Mouse (Mus musculus) cerebellum, postnatal 10 days (tissue): ENCODE measurements around the gene Troap.
A peak's percentile ranks its signal among the peaks of the same experiment; 100 is the strongest.

Experiments
- DNase-seq, 2 experiments: peaks; one replicate each; pipeline ENCODE4 v3.0.0; 2021; ENCODE audit warnings: mixed read lengths in 2 of 2

The Troap gene

DNA sequence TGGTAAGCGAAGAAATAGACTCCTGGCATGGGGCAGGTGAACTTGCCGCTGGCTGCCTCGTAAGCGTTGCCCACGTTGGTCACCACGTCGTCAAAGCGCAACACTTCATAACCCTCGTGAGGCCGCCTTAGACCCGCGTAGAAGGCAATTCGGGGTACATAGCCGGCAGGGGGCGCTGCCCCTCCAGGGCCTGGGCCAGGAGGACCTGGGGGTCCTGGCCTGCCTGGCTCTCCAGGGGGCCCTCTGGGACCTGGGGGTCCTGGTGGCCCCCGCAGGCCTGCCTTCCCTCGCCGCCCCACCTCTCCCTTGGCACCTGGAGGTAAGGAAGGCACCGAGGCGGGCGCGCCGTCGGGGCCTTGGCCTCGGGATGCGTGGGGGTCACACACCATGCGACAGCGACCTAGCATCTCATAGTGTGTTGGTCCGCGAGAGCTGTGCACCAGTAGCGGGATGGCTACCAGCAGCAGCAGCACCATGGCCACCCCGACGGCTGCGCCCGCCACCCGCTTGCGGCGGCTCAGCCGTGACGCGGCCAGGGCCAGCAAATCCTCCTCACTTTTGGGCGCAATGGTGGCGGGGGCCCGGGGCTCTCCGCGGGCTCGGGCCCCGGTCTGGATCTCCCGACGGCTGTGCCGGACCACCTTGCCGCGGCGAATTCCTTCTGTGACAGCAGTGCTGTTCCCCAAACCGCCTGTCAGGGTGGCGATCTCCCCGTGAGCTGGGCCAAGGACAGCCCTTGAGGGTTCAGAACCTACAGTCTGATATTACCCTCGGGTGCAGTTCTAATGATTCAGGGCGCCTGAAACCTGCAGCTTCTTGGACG, 13.1 kb downstream of the Troap start, which contains the start of gene C1ql4:
Gene C1ql4 (minus strand): TSS at position 565 of the 823 bp plus-strand sequence.
- peak; percentile 49 for DNase-seq

DNA sequence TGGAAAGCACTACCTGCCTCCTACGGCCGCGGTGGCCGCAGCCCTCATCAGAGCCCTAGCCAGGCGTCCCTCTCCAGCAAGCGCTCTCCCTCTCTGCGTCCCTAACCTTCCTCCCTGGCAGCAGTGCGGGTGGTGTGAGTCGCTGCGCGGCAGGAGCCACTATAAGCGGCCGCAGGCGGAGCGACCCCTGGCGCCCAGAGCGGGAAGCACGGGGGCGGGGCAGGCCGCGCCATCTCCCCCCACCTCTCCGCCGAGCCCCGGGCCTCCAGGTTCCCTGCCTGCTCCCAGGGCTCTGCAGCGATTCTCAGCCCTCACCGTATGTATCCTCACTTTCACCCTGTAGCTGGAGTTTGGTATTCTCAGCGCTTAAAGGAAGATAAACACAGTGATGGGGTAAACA, 13.9 kb downstream of the Troap start:
- peak; percentile 88 to 90 for DNase-seq

DNA sequence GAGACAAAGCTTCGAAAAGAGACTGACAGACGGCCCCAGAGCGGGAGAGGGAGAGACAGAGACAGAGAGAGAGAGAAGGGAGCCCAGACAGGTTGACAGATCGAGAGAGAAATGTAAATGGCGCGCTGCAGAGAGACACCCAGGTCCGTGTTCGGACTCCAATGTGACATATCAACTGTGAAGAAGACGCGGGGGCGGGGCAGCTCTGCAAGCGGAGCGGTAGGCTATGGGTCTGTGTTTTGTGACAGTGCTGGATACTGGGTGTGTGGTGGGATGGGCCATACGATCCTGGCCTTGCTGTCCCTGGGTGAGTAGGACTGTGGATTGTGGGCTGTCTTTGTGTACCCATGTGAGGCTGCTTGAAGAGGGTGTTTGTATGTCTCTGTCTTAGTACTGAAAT, 14.7 kb downstream of the Troap start:
- no peak for DNase-seq

DNA sequence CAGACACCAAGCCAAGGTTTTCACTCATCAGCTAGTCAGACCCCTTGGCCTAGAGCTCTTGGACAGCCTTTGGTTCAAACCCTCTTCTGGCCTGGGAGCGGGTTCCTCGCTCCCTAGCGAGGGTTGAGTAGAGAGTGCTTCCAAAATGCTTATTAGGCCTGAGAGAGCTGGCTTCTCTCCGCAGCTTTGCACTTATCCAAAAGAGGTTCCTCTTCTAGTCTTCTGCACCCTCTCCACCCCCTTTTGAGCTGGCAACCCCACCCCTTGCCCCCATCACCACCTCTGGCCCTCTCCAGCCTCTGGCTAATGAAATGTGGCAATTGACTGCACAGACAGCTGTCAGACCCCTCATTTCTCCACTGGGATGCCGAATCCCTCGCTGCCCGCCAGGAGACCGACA, 18.5 kb downstream of the Troap start, which contains the start of gene Dnajc22:
Gene Dnajc22 (plus strand): TSS at position 301 of the 400 bp plus-strand sequence.
- DNase-seq, result no peak

DNA sequence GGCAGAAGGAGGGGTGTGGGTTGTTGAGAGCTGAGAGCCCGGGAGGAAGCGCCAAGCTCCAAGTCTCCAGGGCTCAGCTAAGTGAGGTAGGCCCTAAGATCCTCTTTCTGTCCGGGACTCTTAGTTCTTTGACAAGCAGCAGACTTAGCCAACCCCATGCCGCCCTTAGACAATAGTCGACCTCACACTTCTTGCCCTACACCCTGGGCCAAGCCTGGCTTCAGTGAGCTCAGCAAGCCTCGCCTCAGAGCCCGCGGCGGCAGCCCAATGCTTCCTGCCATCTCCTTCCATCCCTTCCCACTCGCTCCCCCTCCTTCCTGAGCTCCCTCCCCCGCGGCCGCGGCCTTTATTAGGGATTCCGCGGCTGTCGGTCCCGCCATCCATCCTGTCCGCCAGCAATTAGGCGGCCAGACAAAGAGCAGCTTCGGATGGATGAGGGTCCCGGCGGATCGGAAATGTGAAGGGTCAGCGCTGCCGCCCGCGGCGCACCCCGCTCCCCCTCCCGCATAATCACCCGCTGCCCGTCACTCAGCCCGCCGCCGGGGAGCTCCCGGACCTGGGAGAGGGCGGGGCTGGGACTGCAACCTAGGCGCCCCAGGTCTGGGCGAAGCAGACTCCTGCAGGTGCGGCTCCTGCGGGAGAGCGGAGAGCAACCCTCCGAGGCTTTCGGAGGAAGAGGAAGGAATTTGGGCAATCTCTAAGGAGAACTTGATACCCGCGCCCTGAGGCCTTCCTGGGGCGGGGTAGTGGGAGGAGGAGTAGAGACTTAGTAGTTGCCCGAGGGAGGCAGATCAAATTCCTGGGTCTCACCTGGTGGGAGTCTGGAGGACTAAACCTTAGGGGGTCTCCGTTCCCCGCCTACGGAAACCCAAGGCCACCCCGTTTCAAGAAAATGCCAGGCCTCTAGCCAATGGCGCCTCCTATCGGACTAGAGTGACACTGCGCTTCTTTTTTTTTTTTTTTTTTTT, 19.2 kb downstream of the Troap start:
- peak; percentile 58 to 67 for DNase-seq

DNA sequence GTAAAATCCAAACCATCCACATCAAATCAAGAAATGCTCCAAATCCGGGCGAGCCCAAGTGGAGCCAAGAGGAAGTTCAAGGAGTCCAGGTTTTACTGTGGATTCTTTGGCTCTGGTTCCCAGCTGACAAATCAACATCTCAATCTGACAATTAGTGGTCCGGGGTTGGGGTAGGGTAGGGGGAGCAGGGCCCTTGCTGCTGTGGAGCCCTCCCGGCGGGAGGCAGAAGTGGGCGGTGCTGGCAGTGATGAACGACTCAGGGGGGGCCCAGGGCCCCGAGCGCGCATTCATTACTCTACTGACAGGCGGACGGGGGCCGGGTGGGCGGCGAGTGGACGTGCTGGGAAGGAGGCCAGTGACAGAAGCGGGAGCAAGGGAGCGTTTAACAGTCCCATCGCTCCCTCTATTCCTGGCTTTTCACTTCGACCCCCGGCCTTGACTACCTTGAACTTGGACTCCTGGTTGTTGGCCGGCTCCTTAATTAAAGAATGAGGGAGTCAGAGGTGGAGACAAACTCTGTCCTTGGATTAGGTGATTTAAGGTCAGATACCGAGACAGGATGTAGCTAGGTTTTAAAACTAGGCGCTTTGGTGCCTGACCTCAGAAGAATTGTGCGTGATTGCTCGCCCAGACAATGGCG, 20.4 kb downstream of the Troap start:
- DNase-seq, result peak; percentile 57 to 66

DNA sequence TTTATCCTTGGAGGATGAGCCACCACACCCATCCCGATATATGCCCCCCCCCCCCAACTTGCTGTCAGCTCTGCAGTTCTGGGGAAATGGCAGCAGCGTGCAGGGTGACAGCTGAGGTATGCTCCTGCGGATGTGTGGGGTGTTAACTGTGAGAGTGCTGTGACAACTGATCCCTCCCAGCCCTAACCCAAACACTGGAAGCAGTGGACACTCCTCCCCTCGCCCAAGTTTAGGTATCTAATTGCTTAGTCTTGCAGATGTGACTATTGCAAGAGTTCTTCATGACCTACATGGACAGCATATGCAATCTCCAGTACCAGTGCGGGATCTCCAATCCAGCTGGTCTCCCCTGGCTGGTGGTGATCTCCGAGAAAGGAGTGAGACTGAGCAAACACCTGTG, 21.0 kb downstream of the Troap start:
- DNase-seq, result no peak

DNA sequence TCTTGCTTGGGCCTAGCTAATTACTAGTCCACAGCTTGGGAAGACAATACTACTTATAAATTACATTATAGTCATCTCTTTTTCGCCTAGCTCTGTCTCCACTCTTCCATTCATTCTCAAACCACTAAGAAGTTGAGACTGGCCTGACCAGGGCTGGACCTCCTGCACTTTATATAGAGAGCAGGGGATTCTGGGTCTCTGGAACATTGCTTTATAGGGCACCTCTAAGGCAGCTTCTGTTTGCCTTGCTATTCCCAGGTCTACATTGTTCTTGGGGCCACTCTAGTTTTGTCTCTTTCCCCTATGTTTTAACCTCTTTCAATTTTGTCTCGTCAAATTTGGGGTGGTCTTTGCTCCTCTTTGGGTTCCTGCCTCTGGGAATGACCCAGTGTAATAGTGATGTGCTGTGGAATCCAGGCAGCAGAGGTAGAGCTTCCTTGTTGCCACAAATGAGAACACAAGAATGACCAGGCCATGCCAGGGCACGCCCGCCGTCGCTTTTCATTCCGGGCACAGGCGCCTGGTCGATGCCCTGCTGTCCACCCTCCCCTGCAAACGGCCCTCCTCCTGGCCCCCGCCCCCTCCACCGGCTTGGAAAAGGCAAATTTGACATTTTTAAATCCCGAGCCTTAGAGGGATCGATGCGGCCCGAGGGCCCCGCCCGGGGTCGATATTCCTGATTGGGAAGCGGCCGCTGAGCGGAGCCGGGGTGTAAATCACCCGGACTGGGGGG, 21.9 kb downstream of the Troap start:
- DNase-seq, result peak in 1 of 2 experiments; percentile 32

DNA sequence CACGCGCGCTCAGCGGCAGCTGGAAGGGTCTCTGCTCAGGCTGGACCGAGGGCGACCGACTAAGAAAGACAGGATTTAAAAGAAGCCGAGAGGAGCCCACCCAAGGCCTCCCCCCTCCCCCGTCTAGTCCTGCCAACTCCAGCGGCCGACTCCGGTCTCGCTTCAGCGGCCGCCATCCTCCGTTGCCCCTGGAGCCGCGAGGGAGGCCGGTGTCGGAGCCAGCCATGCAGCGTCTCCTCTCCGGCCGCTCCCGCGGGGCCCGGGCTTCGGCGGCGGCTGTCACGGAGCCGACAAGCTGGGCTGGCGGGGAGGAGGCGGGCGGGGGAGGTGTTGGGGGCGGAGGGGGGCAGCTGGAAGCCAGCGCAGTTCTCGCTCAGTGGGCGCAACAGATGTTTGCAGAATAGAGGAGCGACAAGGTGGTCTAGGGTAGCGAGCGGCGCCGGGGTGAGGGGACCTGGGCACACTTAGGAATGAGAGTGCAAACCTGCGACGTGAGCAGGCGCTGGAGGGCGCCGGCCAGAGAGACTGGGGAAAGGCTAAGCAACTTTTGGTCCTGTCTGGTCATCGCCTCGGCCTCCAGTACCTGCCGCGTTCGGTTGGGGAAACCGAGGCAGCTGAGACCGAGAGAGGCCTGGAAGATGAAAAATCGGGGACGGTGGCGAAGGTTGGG, 22.6 kb downstream of the Troap start:
- DNase-seq, result peak; percentile 52 to 57

DNA sequence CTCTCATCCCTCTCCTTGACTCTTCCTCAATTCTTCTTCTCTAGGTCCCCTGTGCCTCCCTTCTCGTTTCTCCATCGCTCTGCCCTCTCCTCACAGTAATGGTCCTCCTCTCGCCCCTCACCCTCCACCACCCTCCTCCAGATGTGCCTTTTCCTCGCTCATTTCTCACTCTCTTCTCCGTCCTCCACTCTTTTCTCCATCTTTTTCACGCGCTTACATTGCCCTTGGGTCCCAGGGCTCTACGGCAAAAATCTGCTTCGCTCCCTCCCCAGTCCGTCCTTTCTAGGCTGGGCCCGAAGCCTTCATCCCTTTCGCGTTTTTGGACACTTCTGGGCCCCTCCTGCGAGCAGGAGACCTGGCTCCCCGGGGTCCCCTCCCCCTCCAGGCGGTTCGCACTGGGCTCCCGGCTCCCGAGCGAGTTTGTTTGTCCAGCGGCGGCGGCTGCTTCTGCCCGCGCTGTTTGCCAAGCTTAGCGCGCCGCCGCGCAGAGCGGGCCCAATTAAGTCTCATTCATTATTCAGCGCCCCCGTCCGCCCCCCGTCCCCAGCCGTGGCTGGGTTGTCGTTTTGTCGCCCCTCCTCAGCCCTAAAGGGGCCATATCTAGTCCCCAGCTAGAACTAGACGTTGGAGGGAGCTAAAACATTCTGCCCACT, 23.6 kb downstream of the Troap start:
- DNase-seq, result peak; percentile 36 to 39

DNA sequence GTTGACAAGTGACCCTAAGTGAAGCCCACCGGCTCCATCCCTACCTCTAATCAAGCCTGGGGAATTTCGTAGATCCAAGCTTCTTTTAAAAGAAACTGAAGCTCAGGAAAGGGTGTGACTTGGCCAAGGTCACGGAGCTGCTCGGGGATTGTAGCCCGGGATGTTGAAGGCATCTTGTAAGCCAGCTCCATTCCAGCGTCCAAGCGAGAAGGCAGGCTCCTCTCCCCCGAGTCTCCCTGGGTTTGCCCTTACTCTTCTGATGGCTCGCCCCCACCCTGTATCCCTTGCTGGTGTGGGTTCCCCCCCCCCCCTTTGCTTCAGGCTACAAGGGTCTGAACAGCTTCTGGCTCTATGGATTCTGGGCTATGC, 24.1 kb downstream of the Troap start:
- DNase-seq, result no peak

DNA sequence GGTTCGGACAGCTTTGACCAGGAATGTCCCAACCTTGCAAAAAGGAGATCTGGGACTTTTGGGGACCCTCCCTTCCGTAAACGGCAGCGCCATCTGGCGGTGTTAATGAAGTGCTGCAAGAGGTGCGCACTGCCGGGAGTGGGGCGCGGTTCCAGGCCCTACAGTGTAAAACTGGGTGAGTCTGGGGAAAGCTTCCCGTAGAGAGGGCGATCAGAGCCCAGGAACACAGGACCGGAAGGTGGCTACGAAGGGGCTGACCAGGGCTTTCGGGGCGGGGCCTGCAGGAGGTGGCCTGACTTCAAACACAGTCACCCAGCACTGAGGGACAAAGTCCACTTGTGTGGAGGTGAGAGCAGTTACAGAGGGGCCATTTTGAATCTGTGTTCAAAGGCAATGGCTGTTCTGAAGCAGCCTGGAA, 24.8 kb downstream of the Troap start:
- peak; percentile 75 to 80 for DNase-seq

DNA sequence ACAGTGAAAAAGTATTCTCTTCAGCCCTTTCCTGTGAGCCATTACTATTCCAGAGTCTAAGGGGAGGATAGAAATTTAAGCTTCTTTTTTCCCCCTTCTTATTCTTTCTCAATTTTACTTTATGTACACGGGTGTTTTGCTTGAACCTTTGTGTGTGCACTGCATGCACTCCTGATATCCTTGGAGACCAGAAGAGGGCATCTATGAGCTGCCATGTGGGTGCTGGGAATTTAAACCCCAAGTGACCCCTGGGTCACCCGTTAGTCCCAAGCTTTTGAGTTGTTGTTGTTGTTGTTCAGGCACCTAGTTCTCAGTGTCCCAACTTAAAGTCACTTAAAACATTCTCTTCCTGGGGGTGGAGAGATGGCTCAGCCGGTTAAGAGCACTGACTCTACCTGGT, 25.6 kb downstream of the Troap start:
- DNase-seq, result no peak

DNA sequence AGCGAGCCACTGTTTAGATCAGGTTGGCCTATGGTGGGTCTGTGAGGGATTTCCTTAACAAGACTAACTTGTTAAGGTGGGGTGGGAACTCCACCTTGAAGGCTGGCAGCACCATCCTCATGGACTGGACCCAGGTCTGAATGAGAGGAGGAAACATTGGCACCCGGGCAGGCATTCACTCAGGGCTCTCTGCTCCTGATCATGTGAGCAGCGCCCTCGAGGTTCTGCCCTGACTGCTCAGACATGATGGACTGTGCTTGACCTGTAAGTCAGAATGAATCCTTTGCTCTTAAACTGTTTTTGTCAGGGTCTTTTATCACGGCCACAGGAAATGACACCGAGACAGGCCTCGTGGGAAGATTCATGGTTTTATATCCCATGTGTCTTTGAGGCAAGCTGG, 30.9 kb downstream of the Troap start:
- DNase-seq, result no peak

DNA sequence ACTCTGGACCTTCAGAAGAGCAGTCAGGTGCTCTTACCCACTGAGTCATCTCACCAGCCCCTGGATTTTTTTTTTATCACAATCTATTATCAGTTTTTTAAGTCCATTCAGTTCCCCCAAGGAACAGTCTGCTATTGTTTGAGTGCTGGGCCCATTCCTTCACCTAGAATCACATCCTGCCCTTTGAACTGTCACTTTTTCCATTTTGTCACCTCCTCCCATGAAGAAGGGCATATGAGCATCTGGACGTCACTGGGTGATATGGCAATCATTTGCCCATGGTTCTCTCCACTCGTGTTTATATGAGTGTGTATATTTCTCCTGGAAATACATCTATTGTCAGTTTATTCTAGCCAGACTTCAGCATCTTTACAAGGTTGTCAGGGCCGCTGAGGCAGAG, 33.5 kb downstream of the Troap start:
- no peak for DNase-seq

DNA sequence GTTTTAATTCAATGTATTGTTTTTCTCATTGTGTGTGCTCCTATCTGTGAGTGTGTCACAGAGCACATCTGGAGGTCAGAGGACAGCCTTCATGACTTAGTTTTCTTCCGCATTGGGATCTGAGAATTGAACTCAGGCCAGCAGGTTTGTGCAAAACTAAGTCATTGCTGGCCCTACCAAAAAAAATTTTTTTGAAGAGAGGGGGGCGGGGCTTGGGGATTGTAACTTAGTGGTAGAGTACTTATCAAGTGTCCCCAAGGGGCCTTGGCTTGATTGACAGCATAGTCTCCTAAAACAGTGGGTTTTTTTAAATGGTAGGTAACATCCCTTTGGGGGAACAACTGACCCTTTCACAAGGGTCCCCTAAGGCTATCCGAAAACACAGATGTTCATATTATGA, 36.8 kb downstream of the Troap start:
- DNase-seq, result no peak

DNA sequence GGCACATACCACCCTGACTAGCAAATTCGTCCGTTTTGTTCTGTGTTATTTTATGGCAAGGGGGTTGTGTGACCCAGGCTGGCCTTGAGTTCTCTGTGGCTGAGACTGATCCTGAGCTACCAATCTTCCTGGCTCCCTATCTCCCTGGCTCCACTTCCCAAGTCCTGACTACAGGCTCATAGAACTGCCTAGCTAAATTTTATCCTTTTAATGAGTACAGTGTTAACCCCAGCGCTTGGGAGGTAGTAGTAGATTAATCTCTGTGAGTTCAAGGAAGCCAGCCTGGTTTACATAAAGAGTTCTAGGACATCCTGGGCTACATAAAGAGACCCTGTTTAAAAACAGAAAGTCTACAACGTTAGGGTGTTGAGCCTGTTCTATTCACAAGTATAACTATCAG, 37.4 kb downstream of the Troap start:
- no peak for DNase-seq

DNA sequence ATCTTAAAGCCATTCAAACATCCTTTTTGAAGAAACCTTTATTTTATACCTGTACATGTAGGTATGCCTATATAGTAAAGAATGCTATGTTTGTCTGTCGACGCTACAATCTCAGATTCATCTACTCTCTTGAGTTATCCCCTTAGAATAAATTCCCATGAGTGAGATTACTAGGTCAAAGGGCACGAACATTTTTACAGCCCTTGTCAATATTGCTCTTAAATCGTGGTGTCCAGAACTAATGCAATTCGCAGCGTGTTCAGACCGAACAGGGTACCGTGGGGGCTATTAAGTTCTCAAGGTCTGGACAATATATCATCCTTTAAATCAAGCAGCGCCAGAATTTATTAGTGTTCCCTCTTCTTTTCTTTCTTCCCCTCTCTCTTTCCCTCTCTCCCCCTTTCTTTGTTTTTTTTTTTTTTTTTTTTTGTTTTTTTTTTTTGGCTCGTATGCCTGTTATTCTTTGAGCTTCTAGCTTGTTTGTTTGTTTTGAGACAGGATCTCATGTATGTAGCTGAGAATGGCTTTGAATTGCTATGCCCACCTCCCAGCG, 38.5 kb downstream of the Troap start:
- DNase-seq, result no peak

DNA sequence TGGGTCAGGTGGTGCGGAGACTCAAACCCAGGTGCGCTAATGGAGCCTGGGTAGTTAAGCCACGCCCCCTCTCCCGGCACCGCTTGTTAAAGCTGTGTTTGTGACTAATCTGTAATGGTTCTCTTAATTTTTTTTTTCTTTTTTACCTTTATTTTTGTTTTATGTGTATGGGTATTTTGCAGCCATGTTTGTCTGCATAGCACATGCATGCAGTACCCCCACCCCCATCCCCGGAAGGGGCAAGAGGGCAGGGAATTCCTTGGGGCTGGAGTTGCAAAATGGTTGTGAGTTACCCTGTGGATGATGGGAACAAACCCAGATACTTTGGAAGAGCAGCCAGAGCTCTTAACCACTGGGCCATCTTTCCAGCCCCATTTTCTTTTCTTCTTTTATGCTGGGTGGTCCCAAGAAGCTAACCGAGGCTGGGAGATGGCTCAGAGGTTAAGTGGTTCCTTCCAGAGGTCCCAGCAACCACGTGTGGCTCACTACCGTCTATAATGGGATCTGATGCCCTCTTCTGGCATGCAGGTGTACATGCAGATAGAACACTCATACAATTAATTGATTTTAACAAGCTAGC, 39.1 kb downstream of the Troap start:
- no peak for DNase-seq

DNA sequence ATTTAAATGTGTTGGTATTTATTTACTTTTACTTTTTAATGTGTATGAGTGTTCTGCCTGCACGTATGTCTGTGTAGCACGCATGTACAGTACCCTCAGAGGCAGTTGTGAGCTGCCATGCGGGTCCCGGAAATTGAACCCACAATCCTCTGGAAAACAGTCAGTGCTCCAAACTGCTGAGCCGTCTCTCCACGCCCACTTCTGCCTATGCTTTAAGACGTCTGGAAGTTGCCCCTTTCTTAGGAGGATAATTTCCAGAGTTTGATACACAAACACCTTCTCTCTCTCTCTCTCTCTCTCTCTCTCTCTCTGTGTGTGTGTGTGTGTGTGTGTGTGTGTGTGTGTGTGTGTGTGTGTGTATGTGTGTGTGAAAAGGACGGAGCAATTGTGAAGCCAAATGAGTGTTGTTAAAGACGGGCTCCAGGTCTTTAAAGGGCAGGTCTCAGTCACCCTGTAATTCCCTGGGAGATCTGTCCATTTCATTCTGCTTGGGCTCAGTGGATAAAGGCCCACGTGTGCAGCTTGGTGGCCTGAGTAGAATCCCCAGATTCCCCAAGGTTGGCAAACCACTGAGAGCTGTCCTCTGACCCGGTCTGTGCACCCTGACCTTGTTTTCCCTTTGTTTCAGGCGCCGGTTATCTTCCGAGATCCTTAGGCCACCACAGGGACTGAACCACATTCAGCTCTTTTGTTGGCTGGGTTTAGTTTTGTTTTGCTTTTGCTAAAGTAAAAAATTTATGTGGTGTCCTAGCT, 40.1 kb downstream of the Troap start:
- DNase-seq, result no peak
